Mouse (Mus musculus) hindbrain, embryonic 11.5 days (tissue): ENCODE data around the gene Paox. TPM values are rescaled to one million over a fixed set of nuclear protein-coding genes. Genes with fewer than 3 reads are reported as not detected.

Experiments used
- ATAC-seq: fragments of 200-750 bp; cut with Nextera tagmentation; 2 replicates; pipeline ENCODE4 v1.8.0; 2017; ENCODE audit warnings: mild to moderate bottlenecking, moderate TSS enrichment, moderate library complexity; ENCODE audit not compliant: low FRiP score
- DNase-seq: peaks from one replicate; pipeline ENCODE4 v3.0.0-alpha.2; 2015; ENCODE audit warnings: low spot score
- H3K27ac ChIP-seq: fragments of 300-500 bp; sonication (generic); 2 replicates; pipeline ENCODE4 v1.5.1; 2014; ENCODE audit warnings: mild to moderate bottlenecking, low read depth, low read length
- H3K27me3 ChIP-seq: fragments of 300-500 bp; sonication (generic); 2 replicates; pipeline ENCODE4 v1.6.1; 2014; ENCODE audit warnings: mild to moderate bottlenecking, low read length, moderate library complexity, mixed read lengths; ENCODE audit not compliant: control insufficient read depth, insufficient read depth
- H3K36me3 ChIP-seq: fragments of 300-500 bp; sonication (generic); 2 replicates; pipeline ENCODE4 v1.6.1; 2014; ENCODE audit warnings: mild to moderate bottlenecking, low read length, moderate library complexity, mixed read lengths; ENCODE audit not compliant: control insufficient read depth, insufficient read depth
- H3K4me1 ChIP-seq: fragments of 300-500 bp; sonication (generic); replicated peaks from 2 replicates; pipeline ENCODE4 v1.6.1; 2014; ENCODE audit warnings: low read length, mixed read lengths; ENCODE audit not compliant: control insufficient read depth, insufficient read depth
- H3K4me2 ChIP-seq: fragments of 300-500 bp; sonication (generic); replicated peaks from 2 replicates; pipeline ENCODE4 v1.6.1; 2014; ENCODE audit warnings: mild to moderate bottlenecking, low read depth, low read length
- H3K4me3 ChIP-seq: fragments of 300-500 bp; sonication (generic); 2 replicates; pipeline ENCODE4 v1.5.1; 2014; ENCODE audit warnings: low read depth, low read length
- H3K9ac ChIP-seq: fragments of 300-500 bp; sonication (generic); 2 replicates; pipeline ENCODE4 v1.6.1; 2014; ENCODE audit warnings: low read depth, low read length
- H3K9me3 ChIP-seq: fragments of 300-500 bp; sonication (generic); 2 replicates; pipeline ENCODE4 v1.6.1; 2016; ENCODE audit warnings: low read length; ENCODE audit not compliant: control insufficient read depth
- WGBS: fragments of 180-500 bp; shearing (Covaris S2); extraction: QIAGEN DNeasy Blood & Tissue Kit; methylation state at CpG from one replicate; pipeline ENCODE4 v1.1.7; 2014; 5-methylcytosine and 5-hydroxymethylcytosine counted together
- polyA plus RNA-seq: library from polyadenylated mRNA; unstranded; fragments of >200 nt; fragmentation: Nextera tagmentation; extraction: Ambion mirVana; gene quantifications from 2 replicates; pipeline ENCODE4 v1.2.1, GENCODE M21; 2014

The Paox gene
- 15.2 and 15.8 TPM in 2 replicates for polyA plus RNA-seq

DNA sequence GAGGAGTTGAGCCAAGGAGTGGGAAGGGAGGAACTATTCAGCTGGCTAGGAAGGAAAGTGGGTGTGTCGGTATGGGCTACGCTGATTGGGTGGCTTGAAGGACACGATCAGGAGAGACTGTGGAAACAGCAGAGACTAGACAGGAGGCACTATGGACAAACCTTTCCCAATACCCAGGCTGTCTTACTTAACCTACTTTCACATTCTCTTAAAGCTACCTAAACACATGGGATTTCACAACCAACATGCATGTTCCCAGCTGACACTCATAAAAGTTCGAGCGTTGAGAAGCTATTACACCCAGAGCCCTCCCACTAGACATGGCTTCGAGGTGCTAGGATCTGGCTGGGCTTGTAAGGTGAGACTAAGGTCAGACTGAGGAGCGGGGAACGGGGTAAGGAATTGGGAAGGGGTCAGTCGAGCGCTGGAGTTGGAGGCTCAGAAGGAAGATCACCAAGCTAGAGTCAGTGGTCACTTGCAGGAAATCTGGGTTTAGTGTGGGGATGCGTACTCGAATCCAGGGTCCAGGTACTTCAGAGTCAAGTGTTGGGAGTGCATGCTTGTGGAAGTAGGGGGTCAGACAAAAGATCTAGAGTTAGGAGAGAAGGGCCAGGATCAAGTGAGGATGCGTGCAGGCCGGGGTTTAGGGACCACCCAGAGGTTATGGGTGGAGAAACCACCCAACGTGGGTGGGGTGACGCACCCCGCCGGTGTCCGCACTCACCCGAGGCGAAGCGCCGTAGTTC is at the start of gene Paox:
Paox (plus strand) TSS at position 217 of the 746 bp plus-strand sequence.
- 3% methylated on average over 23 of the region's 23 CpGs for WGBS
- Histone ChIP-seq H3K4me3 (peak within 1 kb of the TSS; percentile 75), H3K9me3 (no peaks in the 10 kb centered on the region), H3K27me3 (no peaks in the 10 kb centered on the region), H3K36me3 (no peaks in the 10 kb centered on the region), H3K27ac (peak within 1 kb of the TSS; percentile 61; the same call in 1 of the 2 replicates), H3K9ac (peak within 1 kb of the TSS; percentile 86), H3K4me1 (no peaks in the 10 kb centered on the region), H3K4me2 (peak within 1 kb of the TSS; percentile 76)
- ATAC-seq (peak; percentile 79), DNase-seq (peak; percentile 38)

DNA sequence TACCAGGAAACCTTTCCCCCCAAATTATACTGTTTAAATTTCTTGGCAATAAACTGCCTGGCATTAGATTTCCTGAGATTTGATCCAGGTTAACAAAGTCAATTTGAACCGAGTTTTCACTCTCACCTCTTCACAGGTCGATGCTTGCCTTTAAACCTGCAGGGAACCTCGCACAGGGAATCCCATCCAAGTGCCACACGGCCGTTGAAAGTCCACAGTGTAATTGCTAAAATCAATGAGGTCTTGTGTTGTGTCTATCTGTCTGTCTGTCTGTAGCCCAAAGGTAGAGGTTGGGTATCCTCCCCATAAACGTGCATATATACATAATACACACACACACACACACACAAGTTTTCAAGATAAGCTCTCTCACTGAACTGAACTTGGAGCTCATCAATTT is 48.2 kb upstream of the Paox start:
- DNase-seq = no peak
- no peak overlapping the region for H3K4me3 ChIP-seq
- no peak overlapping the region for H3K4me2 ChIP-seq
- H3K36me3 ChIP-seq = no peaks in the 10 kb centered on the region
- WGBS = 69% methylated on average over 6 of the region's 6 CpGs
- no peak overlapping the region for H3K27ac ChIP-seq
- no peaks in the 10 kb centered on the region; the same call in 1 of the 2 replicates for H3K27me3 ChIP-seq
- H3K4me1 ChIP-seq = no peaks in the 10 kb centered on the region
- H3K9me3 ChIP-seq = no peaks in the 10 kb centered on the region
- ATAC-seq = no peak
- H3K9ac ChIP-seq = no peak overlapping the region

DNA sequence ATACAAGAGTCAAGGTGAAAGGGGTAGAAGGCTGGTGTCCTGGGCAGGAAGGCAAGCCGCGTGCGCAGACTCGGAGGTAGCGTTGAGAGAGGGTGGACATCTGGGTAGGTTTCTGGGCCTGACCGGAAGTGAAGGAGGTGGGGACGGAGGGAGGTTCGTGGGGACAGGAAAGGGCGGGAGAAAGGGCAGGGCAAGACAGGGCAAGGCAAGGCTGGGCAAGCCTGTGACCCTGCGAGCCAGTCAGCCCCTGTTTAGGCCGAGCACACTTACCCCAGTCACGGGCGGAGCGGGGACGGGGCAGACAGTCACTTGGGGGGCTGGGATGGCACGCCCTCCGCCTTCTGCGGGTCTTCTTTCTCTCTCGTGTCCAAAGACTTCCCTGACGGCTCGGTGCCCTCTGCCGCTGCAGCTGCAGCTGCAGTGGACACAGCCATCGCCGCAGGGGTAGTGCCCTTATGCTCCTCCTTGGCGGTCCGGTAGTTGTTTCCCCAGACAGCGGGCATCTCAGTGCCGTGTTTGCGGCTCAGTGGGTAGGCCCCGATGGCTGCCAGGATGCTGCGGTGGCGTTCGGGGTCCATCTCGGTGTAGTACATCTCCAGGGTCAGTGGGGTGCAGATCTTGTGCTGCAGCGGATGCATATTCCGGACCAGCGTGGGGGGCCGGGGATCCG is 45.4 kb upstream of the Paox start:
- H3K27ac ChIP-seq = no peak overlapping the region
- peak overlapping the region; percentile 36 for H3K4me2 ChIP-seq
- WGBS = 32% methylated on average over 38 of the region's 39 CpGs
- no peaks in the 10 kb centered on the region for H3K9me3 ChIP-seq
- DNase-seq (peak; percentile 27), ATAC-seq (no peak)
- no peaks in the 10 kb centered on the region for H3K27me3 ChIP-seq
- peak overlapping the region; percentile 45; the same call in 1 of the 2 replicates for H3K9ac ChIP-seq
- H3K4me3 ChIP-seq = 0 out of 2 replicates have a peak overlapping the region, but pooled peaks have one; percentile 10
- no peaks in the 10 kb centered on the region for H3K4me1 ChIP-seq
- no peaks in the 10 kb centered on the region for H3K36me3 ChIP-seq

DNA sequence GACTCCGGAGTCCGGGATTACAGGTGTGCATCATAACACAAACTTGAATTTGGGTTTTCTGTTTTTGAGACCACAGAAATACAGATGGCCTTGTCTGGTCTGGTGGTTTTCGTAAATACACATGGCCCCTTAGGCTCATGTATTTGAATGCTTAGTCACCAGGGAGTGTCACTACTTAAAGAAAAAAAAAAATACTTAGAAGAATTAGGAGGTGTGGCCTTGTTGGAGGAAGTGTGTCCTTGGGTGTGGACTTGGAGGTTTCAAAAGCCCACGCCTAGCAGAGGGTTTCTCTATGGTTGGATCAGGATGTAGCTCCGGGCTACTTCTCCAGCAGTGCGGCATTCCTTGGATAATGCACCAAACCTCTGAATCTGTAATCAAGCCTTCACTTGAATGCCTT is 37.9 kb upstream of the Paox start:
- DNase-seq (no peak), ATAC-seq (no peak)
- peaks cover 12% of the 10 kb centered on the region for H3K4me1 ChIP-seq
- 81% methylated on average over 6 of the region's 6 CpGs for WGBS
- H3K4me3 ChIP-seq = no peak overlapping the region
- H3K4me2 ChIP-seq = no peak overlapping the region
- peaks cover 28% of the 10 kb centered on the region for H3K27me3 ChIP-seq
- no peaks in the 10 kb centered on the region for H3K9me3 ChIP-seq
- no peak overlapping the region for H3K27ac ChIP-seq
- no peak overlapping the region for H3K9ac ChIP-seq
- H3K36me3 ChIP-seq = no peaks in the 10 kb centered on the region

DNA sequence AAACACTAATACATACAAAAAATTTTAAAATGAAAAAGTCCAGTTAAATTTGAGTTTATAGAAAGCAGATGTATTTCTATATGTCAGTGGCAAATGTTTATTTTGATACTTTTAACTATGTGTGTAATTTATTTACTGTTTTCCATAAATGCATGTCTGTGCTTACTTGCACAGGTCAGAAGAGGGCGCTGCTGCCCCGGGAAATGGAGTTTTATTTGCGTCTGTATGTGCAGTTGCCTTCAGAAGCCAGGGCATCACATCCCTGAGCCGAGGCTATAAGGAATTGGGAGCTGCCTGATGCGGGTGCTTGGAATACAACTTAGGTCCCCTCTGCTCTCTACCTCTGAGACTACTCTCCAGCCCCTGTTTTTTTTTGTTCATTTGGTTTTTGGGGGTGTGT is 36.9 kb upstream of the Paox start:
- 7% methylated on average over 5 of the region's 5 CpGs for WGBS
- Histone ChIP-seq H3K4me3 (no peak overlapping the region), H3K9ac (no peak overlapping the region), H3K9me3 (no peaks in the 10 kb centered on the region), H3K27ac (no peak overlapping the region), H3K27me3 (peaks cover 28% of the 10 kb centered on the region), H3K4me1 (peaks cover 12% of the 10 kb centered on the region), H3K36me3 (no peaks in the 10 kb centered on the region), H3K4me2 (no peak overlapping the region)
- DNase-seq = peak; percentile 87
- ATAC-seq = no peak

DNA sequence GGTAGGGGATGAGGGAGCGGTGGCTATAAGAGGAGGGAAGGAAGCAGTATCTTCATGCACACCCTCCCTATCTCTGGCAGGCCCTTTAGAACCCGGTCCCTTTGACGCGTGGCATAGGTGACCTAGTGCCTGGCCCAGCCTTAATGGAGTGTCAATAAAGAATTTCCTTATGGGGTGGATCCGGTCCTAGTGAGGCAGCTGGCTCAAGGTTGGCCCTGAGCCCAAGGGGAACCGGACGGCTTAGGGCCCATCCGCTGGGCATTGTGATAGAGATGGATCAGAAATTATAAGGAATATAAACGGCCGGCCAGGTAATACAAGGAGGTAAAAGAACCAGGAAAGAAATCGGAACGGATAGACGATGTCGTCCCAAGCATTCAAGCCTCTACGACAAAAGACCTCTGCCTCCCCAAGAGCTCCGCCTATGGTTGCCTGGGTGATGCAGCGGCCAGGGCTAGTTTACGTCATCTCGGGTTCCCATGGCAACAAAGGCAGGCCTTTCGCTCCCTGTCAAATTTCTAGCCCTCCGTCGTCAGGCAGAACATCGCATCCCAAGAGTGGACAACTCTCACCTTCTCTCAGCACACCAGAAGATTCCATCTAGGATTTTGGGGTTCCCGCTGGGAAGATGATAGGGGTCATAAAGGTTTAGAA is 35.0 kb upstream of the Paox start:
- 4% methylated on average over 24 of the region's 24 CpGs for WGBS
- H3K4me1 ChIP-seq = peaks cover 12% of the 10 kb centered on the region
- H3K36me3 ChIP-seq = no peaks in the 10 kb centered on the region
- H3K4me2 ChIP-seq = peak overlapping the region; percentile 53
- no peaks in the 10 kb centered on the region for H3K9me3 ChIP-seq
- ATAC-seq = peak; percentile 83
- H3K4me3 ChIP-seq = peak overlapping the region; percentile 26
- H3K9ac ChIP-seq = peak overlapping the region; percentile 44; the same call in 1 of the 2 replicates
- peak; percentile 95 for DNase-seq
- peak overlapping the region; percentile 67 for H3K27ac ChIP-seq
- H3K27me3 ChIP-seq = peaks cover 28% of the 10 kb centered on the region

DNA sequence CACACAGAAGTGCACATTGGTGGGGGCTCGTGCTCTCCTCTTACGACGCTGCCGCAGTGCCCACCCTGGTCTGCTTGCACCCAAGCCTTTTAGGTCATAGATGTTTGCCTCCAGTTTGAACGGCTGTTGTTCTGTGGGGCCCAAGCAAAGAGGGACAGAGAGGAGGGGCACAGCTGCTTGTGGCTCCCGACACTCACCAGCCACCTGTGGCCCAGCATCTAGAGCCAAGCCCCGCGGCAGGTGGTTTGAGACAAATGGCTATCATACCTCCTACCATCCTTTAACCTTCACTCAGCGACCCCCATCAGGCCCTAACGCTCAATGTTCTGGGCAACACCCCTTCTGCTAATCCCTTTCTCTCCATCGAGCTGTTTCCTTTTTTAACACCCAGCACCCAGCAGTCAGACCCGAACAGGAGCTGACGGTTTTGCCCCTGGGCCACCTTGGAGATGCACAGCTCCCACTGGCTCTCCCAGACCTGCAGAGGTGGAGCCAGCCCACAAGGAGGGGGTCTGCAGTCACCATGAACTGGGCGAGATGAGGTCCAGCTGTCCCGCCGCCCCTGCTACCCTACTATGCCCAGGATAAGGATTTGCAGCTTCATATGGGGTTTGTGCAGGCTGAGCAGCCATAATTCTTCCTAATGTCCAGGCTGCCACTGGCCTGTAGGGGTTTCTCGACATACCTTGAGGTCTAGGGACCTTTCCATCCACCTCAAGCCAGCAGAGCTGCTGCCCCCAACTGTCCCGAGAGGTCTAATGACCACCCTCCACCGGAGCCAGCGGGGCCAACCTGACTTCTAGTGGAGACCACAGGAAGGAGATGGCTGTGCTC is 34.0 kb upstream of the Paox start:
- Histone ChIP-seq H3K4me2 (peak overlapping the region; percentile 53), H3K9me3 (no peaks in the 10 kb centered on the region), H3K27me3 (peaks cover 28% of the 10 kb centered on the region), H3K27ac (no peak overlapping the region), H3K9ac (no peak overlapping the region), H3K4me3 (peak overlapping the region; percentile 26), H3K4me1 (peaks cover 12% of the 10 kb centered on the region), H3K36me3 (no peaks in the 10 kb centered on the region)
- 12% methylated on average over 20 of the region's 20 CpGs for WGBS
- ATAC-seq (peak; percentile 32), DNase-seq (peak; percentile 16)

DNA sequence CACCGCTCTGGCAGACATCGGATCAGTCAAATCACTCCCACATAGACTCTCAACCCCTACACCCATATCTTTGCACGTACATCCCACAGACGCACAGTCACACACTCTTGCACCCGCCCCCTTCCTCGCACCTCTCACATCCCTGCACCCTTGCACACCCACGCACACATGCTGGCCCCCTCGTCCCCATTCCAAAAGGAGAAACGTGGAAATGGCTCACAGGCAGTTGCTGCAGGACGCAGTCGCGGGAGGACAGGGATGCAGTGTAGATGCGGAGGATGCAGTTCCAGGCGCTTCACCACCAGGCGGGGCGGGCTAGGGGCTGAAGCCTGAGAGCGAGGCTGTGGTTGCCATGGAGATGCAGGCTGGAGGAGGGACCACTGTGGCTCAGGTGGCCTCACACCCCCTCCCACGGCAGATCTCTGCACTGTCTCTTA is 33.3 kb upstream of the Paox start, which contains the start of gene Caly:
Caly (minus strand) TSS at position 307 of the 437 bp plus-strand sequence.
- Histone ChIP-seq H3K4me1 (peaks cover 12% of the 10 kb centered on the region), H3K27me3 (peaks cover 28% of the 10 kb centered on the region), H3K27ac (no peak within 1 kb of the TSS), H3K9me3 (no peaks in the 10 kb centered on the region), H3K4me2 (peak within 1 kb of the TSS; percentile 53), H3K4me3 (peak within 1 kb of the TSS; percentile 26), H3K9ac (peak within 1 kb of the TSS; percentile 42), H3K36me3 (no peaks in the 10 kb centered on the region)
- WGBS = 8% methylated on average over 18 of the region's 18 CpGs
- peak; percentile 74 for ATAC-seq
- peak; percentile 87 for DNase-seq
